Mouse (Mus musculus): Measurements from ENCODE around the gene Tceal9. TPM values are rescaled to one million over a fixed set of nuclear protein-coding genes. Genes with fewer than 3 reads are reported as not detected.

Tceal9 gene
- polyA plus RNA-seq, 2 experiments = 383 to 632 TPM

GRCm38 (mm10) chrX:136227768-136228167 lies 17.1 kb upstream of the Tceal9 start:
- no peak overlapping the region for H3K4me3 ChIP-seq (replicated peaks; ENCODE audit: low read length)
- H3K9ac ChIP-seq (ENCODE audit: low read depth, low read length, severe bottlenecking) = no peak overlapping the region
- no peaks in the 10 kb centered on the region for H3K9me3 ChIP-seq (ENCODE audit: control insufficient read depth, low read length)
- no peaks in the 10 kb centered on the region for H3K4me1 ChIP-seq (ENCODE audit: control insufficient read depth, insufficient read depth, low read length)
- no peak for TF ChIP-seq POLR2A (IDR thresholded peaks at IDR 0.05; ENCODE audit: borderline replicate concordance, extremely low read depth, insufficient read depth, insufficient read length)
- DNase-seq (ENCODE audit: low spot score) (no peak), ATAC-seq (ENCODE audit: low FRiP score, low read depth) (no peak)
- no peak overlapping the region for H3K4me2 ChIP-seq (replicated peaks; ENCODE audit: low read depth, low read length, severe bottlenecking)
- 52% methylated on average over 5 of the region's 5 CpGs for WGBS
- no peak overlapping the region for H3K27ac ChIP-seq (replicated peaks; ENCODE audit: low read depth, low read length)
- no peaks in the 10 kb centered on the region for H3K36me3 ChIP-seq (ENCODE audit: control insufficient read depth, insufficient read depth, low read length)
- H3K27me3 ChIP-seq (ENCODE audit: control insufficient read depth, insufficient read depth, low read length) = no peaks in the 10 kb centered on the region

- H3K4me1 ChIP-seq (ENCODE audit: control insufficient read depth, insufficient read depth, low read length) = no peaks in the 10 kb centered on the region
- no peak overlapping the region for H3K9ac ChIP-seq (ENCODE audit: low read depth, low read length, severe bottlenecking)
- H3K27ac ChIP-seq (replicated peaks; ENCODE audit: low read depth, low read length) = no peak overlapping the region
- H3K9me3 ChIP-seq (ENCODE audit: control insufficient read depth, low read length) = no peaks in the 10 kb centered on the region
- H3K36me3 ChIP-seq (ENCODE audit: control insufficient read depth, insufficient read depth, low read length) = no peaks in the 10 kb centered on the region
- ATAC-seq (ENCODE audit: low FRiP score, low read depth) (no peak), DNase-seq (ENCODE audit: low spot score) (no peak)
- no peaks in the 10 kb centered on the region for H3K27me3 ChIP-seq (ENCODE audit: control insufficient read depth, insufficient read depth, low read length)
- 48% methylated on average over 3 of the region's 3 CpGs for WGBS
- H3K4me2 ChIP-seq (replicated peaks; ENCODE audit: low read depth, low read length, severe bottlenecking) = no peak overlapping the region
- TF ChIP-seq POLR2A (IDR thresholded peaks at IDR 0.05; ENCODE audit: borderline replicate concordance, extremely low read depth, insufficient read depth, insufficient read length) = no peak
- H3K4me3 ChIP-seq (replicated peaks; ENCODE audit: low read length) = no peak overlapping the region
Observed at GRCm38 (mm10) chrX:136238118-136238517, 6.8 kb upstream of the Tceal9 start.

DNA sequence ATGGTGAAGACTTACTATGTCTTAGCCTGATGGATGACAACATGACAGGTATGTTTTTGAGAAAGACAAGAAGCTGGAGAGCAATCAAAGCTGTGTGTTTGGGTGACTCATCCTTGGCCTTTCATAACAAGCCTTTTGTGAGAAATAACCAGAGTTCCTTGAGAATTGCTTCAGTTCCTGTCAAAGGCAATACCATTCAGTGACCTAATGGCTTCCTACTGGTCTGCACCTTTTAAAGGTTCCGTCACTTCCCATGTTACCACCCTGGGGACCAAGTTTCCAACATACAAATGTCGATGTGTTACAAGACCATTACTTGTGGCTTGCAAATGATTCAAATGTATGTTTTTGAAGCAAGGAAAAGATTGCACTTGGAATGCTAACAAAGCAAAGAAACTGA lies 1.7 kb upstream of the Tceal9 start:
- Histone ChIP-seq H3K27ac (replicated peaks; ENCODE audit: low read depth, low read length) (no peak overlapping the region), H3K27me3 (ENCODE audit: control insufficient read depth, insufficient read depth, low read length) (no peaks in the 10 kb centered on the region), H3K4me3 (replicated peaks; ENCODE audit: low read length) (no peak overlapping the region), H3K4me1 (ENCODE audit: control insufficient read depth, insufficient read depth, low read length) (no peaks in the 10 kb centered on the region), H3K9ac (ENCODE audit: low read depth, low read length, severe bottlenecking) (no peak overlapping the region), H3K9me3 (ENCODE audit: control insufficient read depth, low read length) (no peaks in the 10 kb centered on the region), H3K36me3 (ENCODE audit: control insufficient read depth, insufficient read depth, low read length) (peaks cover 11% of the 10 kb centered on the region; the same call in 1 of the 2 replicates), H3K4me2 (replicated peaks; ENCODE audit: low read depth, low read length, severe bottlenecking) (no peak overlapping the region)
- 79% methylated on average over 2 of the region's 2 CpGs for WGBS
- DNase-seq (ENCODE audit: low spot score) (no peak), ATAC-seq (ENCODE audit: low FRiP score, low read depth) (no peak)
- no peak for TF ChIP-seq POLR2A (IDR thresholded peaks at IDR 0.05; ENCODE audit: borderline replicate concordance, extremely low read depth, insufficient read depth, insufficient read length)

GRCm38 (mm10) chrX:136245521-136246071 lies 717 bp downstream of the Tceal9 start:
- peak overlapping the region; percentile 42 for H3K4me2 ChIP-seq (replicated peaks; ENCODE audit: low read depth, low read length, severe bottlenecking)
- DNase-seq (ENCODE audit: low spot score) = peak; percentile 42
- H3K4me1 ChIP-seq (ENCODE audit: control insufficient read depth, insufficient read depth, low read length) = no peaks in the 10 kb centered on the region
- 17% methylated on average over 15 of the region's 15 CpGs for WGBS
- peak; percentile 56 for ATAC-seq (ENCODE audit: low FRiP score, low read depth)
- no peak for TF ChIP-seq POLR2A (IDR thresholded peaks at IDR 0.05; ENCODE audit: borderline replicate concordance, extremely low read depth, insufficient read depth, insufficient read length)
- peak overlapping the region; percentile 43 for H3K4me3 ChIP-seq (replicated peaks; ENCODE audit: low read length)
- H3K9me3 ChIP-seq (ENCODE audit: control insufficient read depth, low read length) = no peaks in the 10 kb centered on the region
- H3K9ac ChIP-seq (ENCODE audit: low read depth, low read length, severe bottlenecking) = peak overlapping the region; percentile 71
- H3K27ac ChIP-seq (replicated peaks; ENCODE audit: low read depth, low read length) = peak overlapping the region; percentile 71
- H3K36me3 ChIP-seq (ENCODE audit: control insufficient read depth, insufficient read depth, low read length) = peaks cover 11% of the 10 kb centered on the region; the same call in 1 of the 2 replicates
- H3K27me3 ChIP-seq (ENCODE audit: control insufficient read depth, insufficient read depth, low read length) = no peaks in the 10 kb centered on the region

DNA sequence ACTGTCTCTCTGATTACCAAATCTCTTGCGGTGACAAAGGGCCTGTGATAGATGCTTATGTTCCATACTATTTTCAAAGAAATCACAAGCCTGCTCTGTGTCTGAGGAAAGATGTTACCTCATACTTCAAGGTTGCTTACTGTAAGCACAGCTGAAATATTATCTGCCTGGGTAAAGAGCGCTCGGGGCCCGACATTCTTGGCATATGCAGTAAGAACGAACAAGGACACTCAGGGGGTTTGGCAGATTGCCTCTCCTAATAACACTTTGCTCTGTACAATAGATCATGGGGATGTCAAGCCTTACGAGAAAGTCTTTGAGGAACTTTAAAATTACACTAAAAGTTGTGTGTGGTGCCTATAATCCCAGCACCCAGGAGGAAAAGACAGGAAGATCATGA lies 3.9 kb downstream of the Tceal9 start:
- Histone ChIP-seq H3K9me3 (ENCODE audit: control insufficient read depth, low read length) (no peaks in the 10 kb centered on the region), H3K9ac (ENCODE audit: low read depth, low read length, severe bottlenecking) (no peak overlapping the region), H3K27me3 (ENCODE audit: control insufficient read depth, insufficient read depth, low read length) (no peaks in the 10 kb centered on the region), H3K27ac (replicated peaks; ENCODE audit: low read depth, low read length) (no peak overlapping the region), H3K36me3 (ENCODE audit: control insufficient read depth, insufficient read depth, low read length) (peaks cover 11% of the 10 kb centered on the region; the same call in 1 of the 2 replicates), H3K4me3 (replicated peaks; ENCODE audit: low read length) (no peak overlapping the region), H3K4me1 (ENCODE audit: control insufficient read depth, insufficient read depth, low read length) (no peaks in the 10 kb centered on the region), H3K4me2 (replicated peaks; ENCODE audit: low read depth, low read length, severe bottlenecking) (no peak overlapping the region)
- TF ChIP-seq POLR2A (IDR thresholded peaks at IDR 0.05; ENCODE audit: borderline replicate concordance, extremely low read depth, insufficient read depth, insufficient read length) = no peak
- ATAC-seq (ENCODE audit: low FRiP score, low read depth) (no peak), DNase-seq (ENCODE audit: low spot score) (no peak)
- WGBS = 62% methylated on average over 6 of the region's 6 CpGs
